Mouse (Mus musculus) gastrocnemius, adult 2 months (tissue): ENCODE data around the gene Eif4ebp2. TPM values are rescaled to one million over a fixed set of nuclear protein-coding genes. Genes with fewer than 3 reads are reported as not detected.
A peak's percentile ranks its signal among the peaks of the same experiment; 100 is the strongest.

Source experiments
- DNase-seq: peaks from one replicate; pipeline ENCODE4 v3.0.0; 2022
- H3K27ac ChIP-seq: fragments of 200-600 bp; 2 replicates; pipeline ENCODE4 v1.8.1; 2022; ENCODE audit warnings: mild to moderate bottlenecking
- H3K4me3 ChIP-seq: fragments of 200-600 bp; 2 replicates; pipeline ENCODE4 v1.8.1; 2022; ENCODE audit warnings: mild to moderate bottlenecking, moderate library complexity
- CTCF ChIP-seq: fragments of 200-600 bp; IDR thresholded peaks from 2 replicates; pipeline ENCODE4 v1.8.1; 2022; ENCODE audit warnings: antibody characterized with exemption, mild to moderate bottlenecking, moderate library complexity
- intact Hi-C: fragments of 180-260 bp; cut with DNase I; formaldehyde crosslinking; loops from one replicate; pipeline ENCODE4 v1.15.1; 2025
- total RNA-seq, 2 experiments: library from RNA; stranded (reverse); gene quantifications; 2 replicates each; pipeline ENCODE4 v1.2.3; 2021

The Eif4ebp2 gene
- total RNA-seq, 2 experiments from 2014 or later = 117 to 161 TPM

DNA sequence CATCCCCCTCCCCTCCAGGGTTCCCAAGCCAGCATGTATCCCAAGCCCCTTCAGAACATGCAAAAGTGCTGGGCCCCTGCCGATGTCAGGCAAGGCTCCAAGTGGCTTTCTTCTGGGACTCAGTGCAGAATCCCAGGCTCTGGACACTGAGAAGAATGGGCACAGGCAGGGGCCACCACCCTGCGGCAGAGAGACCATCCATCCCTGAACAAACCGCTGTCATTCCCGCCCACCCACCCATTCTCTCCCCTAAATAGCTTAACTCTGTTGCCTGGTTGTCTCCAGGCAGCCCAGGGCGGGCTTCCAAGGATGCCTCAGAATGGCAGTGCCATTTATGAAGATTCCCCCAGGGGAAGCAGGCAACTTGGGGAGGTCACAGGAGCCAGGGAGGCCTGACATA lies 63.4 kb downstream of the Eif4ebp2 start:
- H3K27ac ChIP-seq = no peak overlapping the region
- intact Hi-C loops = no loop called here
- no peak overlapping the region for H3K4me3 ChIP-seq
- no peak for TF ChIP-seq CTCF
- peak; percentile 10 for DNase-seq

DNA sequence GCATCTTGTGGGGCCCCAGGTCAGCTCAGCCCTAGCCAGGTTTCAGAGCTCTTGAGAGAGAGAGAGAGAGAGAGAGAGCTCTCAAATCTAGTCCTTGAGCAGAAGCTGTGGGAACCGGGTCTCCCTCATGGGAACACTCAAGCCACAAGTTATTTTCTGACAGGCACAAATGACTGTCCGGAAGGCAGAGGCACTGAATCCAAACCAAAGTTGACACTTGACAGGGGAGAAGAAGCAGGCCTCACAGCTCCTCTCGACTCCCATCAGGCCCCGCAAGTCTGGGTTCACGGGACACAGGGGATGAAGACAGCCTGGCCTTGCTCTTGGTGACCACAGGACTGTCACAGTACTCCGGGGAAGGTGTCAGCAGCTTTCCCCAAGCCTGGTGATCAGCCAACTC lies 66.2 kb downstream of the Eif4ebp2 start:
- no peak overlapping the region for H3K4me3 ChIP-seq
- peak; percentile 15 for DNase-seq
- intact Hi-C loops = no loop called here
- no peak for TF ChIP-seq CTCF
- H3K27ac ChIP-seq = peak overlapping the region; percentile 20; the same call in 1 of the 2 replicates

GRCm38 (mm10) chr10:61385174-61385573 lies 67.3 kb downstream of the Eif4ebp2 start:
- peak; percentile 9 for DNase-seq
- H3K4me3 ChIP-seq = no peak overlapping the region
- intact Hi-C loops = no loop called here
- no peak for TF ChIP-seq CTCF
- H3K27ac ChIP-seq = no peak overlapping the region

DNA sequence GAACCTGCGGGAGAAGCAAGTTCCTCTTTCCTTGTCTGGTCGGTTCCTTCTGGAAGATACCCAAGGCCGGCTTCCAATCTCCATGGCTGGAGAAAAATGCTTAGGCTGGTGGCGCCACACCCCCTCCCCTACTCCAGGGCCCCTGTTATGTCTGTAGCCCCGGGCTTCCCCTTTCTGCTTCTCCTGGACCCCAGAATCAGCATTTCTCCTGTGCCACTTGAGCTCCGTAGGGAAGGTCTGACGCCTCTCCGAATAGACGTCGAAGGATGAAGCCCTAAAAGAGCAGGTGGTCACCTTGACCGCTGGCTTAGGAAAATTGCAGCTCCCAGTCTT lies 68.8 kb downstream of the Eif4ebp2 start:
- intact Hi-C loops = loop anchor here (5.0 kb wide), 1 partner anchor 41 kb away; no protein-coding TSS in a partner anchor
- Histone ChIP-seq H3K4me3 (peak overlapping the region; percentile 89), H3K27ac (peak overlapping the region; percentile 91)
- no peak for DNase-seq
- TF ChIP-seq CTCF = no peak

DNA sequence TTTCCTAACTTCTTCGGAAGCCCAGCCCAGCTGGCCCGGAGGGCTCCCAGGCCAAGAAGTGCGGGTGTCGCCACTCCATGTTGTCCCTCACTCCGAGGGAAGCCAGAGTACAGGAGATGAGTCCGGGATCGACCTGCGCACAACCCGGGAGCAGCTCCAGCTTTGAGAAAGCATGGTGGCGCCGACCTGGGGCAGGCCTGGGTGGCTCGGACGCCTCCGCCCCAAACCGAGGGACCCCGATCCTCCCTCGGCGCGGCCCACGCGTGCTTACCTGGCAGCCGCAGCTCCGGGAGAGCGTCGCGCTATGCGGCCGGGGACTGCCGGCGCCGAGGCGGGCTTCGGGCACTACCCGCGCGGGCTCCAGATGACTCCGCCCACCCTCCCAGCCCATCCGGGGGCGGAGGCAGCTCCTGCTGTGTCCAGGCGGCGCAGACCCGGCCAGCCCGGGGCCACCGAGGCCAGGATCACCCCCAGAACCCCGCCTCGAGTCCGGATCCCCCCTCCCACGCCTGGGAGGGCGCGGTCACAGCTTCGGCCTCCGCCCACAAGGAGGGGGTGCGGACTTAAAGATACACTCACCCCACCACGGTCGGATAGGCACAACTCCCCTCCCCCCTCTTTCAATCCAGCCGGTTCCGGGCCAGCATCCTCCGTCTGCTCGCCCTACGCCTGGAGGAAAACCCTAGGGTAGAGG lies 69.3 kb downstream of the Eif4ebp2 start, which contains the start of gene Pald1:
TSS of gene Pald1 (minus strand) at position 510 of the 694 bp plus-strand sequence.
- peak within 1 kb of the TSS; percentile 91 for H3K27ac ChIP-seq
- no peak for TF ChIP-seq CTCF
- DNase-seq = peak; percentile 85
- H3K4me3 ChIP-seq = peak within 1 kb of the TSS; percentile 89
- intact Hi-C loops = loop anchor here (5.0 kb wide), 1 partner anchor 41 kb away; no protein-coding TSS in a partner anchor

DNA sequence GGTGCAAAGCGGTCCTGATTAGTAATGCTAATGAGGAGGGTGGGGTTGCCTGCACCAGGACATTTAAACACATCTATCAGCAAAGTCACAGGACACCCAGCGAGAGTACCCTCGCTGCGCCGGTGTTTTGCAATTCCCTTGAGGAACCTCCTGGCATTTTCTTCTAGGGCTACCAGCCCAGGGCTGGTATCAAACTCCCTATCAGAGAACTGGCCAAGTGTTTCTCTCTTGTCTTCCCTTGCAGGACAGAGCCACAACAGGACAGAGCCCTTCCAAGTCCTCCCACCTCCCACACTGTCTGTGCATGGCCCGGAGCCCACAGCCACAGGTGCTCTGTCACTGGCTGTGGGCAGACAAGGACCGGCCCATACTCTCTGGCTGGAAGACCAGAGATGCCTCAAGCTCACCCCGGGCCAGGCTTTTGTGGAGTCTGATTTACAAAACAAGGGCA lies 70.2 kb downstream of the Eif4ebp2 start:
- intact Hi-C loops = loop anchor here (5.0 kb wide), 1 partner anchor 40 kb away; no protein-coding TSS in a partner anchor
- Histone ChIP-seq H3K4me3 (peak overlapping the region; percentile 89), H3K27ac (peak overlapping the region; percentile 91)
- no peak for TF ChIP-seq CTCF
- DNase-seq = peak; percentile 52

GRCm38 (mm10) chr10:61381823-61382222 lies 70.6 kb downstream of the Eif4ebp2 start:
- DNase-seq = peak; percentile 26
- no peak for TF ChIP-seq CTCF
- intact Hi-C loops = loop anchor here (5.0 kb wide), 1 partner anchor 40 kb away; no protein-coding TSS in a partner anchor
- peak overlapping the region; percentile 89 for H3K4me3 ChIP-seq
- peak overlapping the region; percentile 91 for H3K27ac ChIP-seq

DNA sequence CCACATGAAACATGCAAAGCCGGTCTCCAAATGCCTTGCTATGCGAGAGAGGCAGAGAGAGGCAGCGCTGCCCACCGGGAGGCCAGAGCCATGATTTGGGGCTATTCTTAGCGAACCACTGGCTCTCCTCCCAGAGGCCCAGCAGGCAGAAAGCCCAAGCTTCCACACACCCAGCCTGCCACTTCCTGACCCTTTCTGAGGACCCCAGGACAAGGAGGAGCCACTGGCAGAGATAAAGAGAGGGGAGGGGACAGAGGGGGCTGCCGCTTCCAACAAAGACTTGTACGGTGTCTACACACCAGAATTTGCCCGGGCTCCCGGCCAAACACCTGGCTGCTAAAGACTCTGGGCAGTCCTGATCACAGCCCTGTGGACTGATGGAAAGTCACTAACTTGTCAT lies 72.3 kb downstream of the Eif4ebp2 start:
- Histone ChIP-seq H3K27ac (peak overlapping the region; percentile 91), H3K4me3 (peak overlapping the region; percentile 89)
- intact Hi-C loops = loop anchor here (5.0 kb wide), 1 partner anchor 38 kb away; no protein-coding TSS in a partner anchor
- no peak for TF ChIP-seq CTCF
- peak; percentile 83 for DNase-seq

DNA sequence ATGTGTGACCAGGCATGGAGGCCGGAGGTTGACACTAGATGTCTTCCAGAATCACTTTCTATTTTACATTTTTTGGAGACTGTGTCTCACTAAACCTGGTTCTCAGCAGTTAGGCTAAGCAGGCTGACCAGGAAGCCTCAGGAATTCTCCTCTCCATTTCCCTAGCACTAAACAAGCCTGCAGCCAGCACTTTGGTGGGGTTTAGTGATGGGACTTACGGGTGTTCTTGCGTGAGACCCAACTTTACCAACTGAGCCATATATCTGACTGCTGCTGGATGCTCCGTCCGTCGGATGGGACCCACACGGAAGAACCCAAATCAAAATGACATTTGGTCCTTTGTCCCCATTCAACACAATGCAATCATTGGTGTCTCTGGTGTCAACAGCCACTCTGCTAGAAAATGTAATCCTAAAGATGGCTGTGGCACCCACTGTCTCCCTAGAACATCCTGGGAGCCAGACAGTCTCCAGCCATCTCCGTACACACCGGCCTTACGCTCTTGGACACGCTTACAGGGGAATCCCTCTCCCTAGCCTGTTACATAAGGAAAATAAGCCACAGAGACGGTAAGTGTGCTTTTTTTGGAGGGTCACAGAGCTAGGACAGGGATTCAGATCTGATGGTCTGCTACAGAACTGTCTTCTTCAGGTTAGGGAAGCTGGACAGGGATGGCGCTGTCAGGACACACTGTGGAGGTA lies 73.0 kb downstream of the Eif4ebp2 start:
- Histone ChIP-seq H3K27ac (peak overlapping the region; percentile 91), H3K4me3 (peak overlapping the region; percentile 89)
- intact Hi-C loops = loop anchor here (5.0 kb wide), 1 partner anchor 37 kb away; no protein-coding TSS in a partner anchor
- TF ChIP-seq CTCF = no peak
- peak; percentile 5 for DNase-seq

DNA sequence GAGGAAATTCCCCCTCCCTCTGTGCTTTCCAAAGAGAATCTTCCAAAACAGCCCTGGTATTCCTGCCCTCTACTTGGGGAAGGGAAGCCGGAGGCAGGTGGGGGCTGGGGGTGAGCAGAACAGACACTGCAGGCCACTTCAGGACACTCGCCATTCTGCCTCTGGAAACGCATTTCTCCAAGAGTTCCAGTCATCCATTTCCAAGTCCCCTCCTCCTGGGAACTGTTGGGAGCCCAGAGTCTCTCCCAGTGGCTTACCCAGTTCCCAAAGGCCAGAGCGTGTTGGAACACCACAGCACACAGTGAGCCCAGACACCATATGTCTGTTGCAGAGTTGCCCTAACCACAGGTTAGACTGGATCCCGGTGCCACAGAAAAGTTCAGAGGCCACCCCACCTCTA lies 73.8 kb downstream of the Eif4ebp2 start:
- no peak for DNase-seq
- H3K4me3 ChIP-seq = peak overlapping the region; percentile 3; the same call in 1 of the 2 replicates
- intact Hi-C loops = no loop called here
- TF ChIP-seq CTCF = no peak
- H3K27ac ChIP-seq = peak overlapping the region; percentile 91

Other genes starting within 250 kb of the Eif4ebp2 start
- gene Adamts14, start 179.2 kb downstream of the Eif4ebp2 start, total RNA-seq = 1 to 10 TPM in 1 of 2 experiments, under 1 TPM in 1; 0.43 to 1.5 TPM
- gene Prf1, start 154.8 kb downstream of the Eif4ebp2 start, total RNA-seq = not detected
- gene Pald1, start 69.1 kb downstream of the Eif4ebp2 start, total RNA-seq = 1 to 10 TPM; 4.0 to 7.2 TPM
- gene Nodal, start 34.7 kb downstream of the Eif4ebp2 start, total RNA-seq = under 1 TPM in 1 of 2 experiments, not detected in 1; 0.15 TPM
- gene Lrrc20, start 23.1 kb upstream of the Eif4ebp2 start, total RNA-seq = 100 to 1,000 TPM; 133 to 164 TPM
- under 1 TPM in 1 of 2 experiments, not detected in 1; 0.06 TPM for gene Npffr1, start 142.8 kb upstream of the Eif4ebp2 start, total RNA-seq
- 10 to 100 TPM; 48.9 to 61.4 TPM for gene Ppa1, start 195.9 kb upstream of the Eif4ebp2 start, total RNA-seq
- gene Sar1a, start 227.6 kb upstream of the Eif4ebp2 start, total RNA-seq = 100 to 1,000 TPM; 129 to 145 TPM
- 10 to 100 TPM; 12.3 to 14.4 TPM for gene Tysnd1, start 242.9 kb upstream of the Eif4ebp2 start, total RNA-seq